Mouse (Mus musculus) intestine, postnatal 0 days (tissue): ENCODE measurements around the gene Snrpc. TPM values are rescaled to one million over a fixed set of nuclear protein-coding genes. Genes with fewer than 3 reads are reported as not detected.

Source experiments
- ATAC-seq: fragments of 200-750 bp; cut with Nextera tagmentation; 2 replicates; pipeline ENCODE4 v1.8.0; 2017; ENCODE audit warnings: mild to moderate bottlenecking, moderate TSS enrichment, moderate library complexity
- H3K27ac ChIP-seq: fragments of 300-500 bp; sonication (generic); 2 replicates; pipeline ENCODE4 v1.5.1; 2014; ENCODE audit warnings: mild to moderate bottlenecking, low read depth, low read length, moderate library complexity
- H3K27me3 ChIP-seq: fragments of 300-500 bp; sonication (generic); replicated peaks from 2 replicates; pipeline ENCODE4 v1.6.1; 2014; ENCODE audit warnings: low read length, mixed read lengths; ENCODE audit not compliant: control insufficient read depth, insufficient read depth
- H3K36me3 ChIP-seq: fragments of 300-500 bp; sonication (generic); 2 replicates; pipeline ENCODE4 v1.6.1; 2014; ENCODE audit warnings: mild to moderate bottlenecking, moderate library complexity; ENCODE audit not compliant: control insufficient read depth, insufficient read depth
- H3K4me1 ChIP-seq: fragments of 300-500 bp; sonication (generic); replicated peaks from 2 replicates; pipeline ENCODE4 v1.6.1; 2014; ENCODE audit warnings: antibody characterized with exemption, low read length, mixed read lengths; ENCODE audit not compliant: control insufficient read depth, insufficient read depth
- H3K4me2 ChIP-seq: fragments of 300-500 bp; sonication (generic); replicated peaks from 2 replicates; pipeline ENCODE4 v1.6.1; 2014; ENCODE audit warnings: low read depth, mild to moderate bottlenecking, moderate library complexity
- H3K4me3 ChIP-seq: fragments of 300-500 bp; sonication (generic); 2 replicates; pipeline ENCODE4 v1.5.1; 2014; ENCODE audit warnings: low read depth, low read length
- H3K9ac ChIP-seq: fragments of 300-500 bp; sonication (generic); 2 replicates; pipeline ENCODE4 v1.6.1; 2014; ENCODE audit warnings: mild to moderate bottlenecking, low read depth, low read length
- H3K9me3 ChIP-seq: fragments of 300-500 bp; sonication (generic); 2 replicates; pipeline ENCODE4 v1.6.1; 2016; ENCODE audit warnings: mixed run types; ENCODE audit not compliant: control insufficient read depth
- CTCF ChIP-seq: sonication (generic); IDR thresholded peaks from 2 replicates; pipeline ENCODE4 v1.5.1; 2016; ENCODE audit warnings: low read depth, mild to moderate bottlenecking, control low read depth, antibody characterized with exemption, moderate library complexity
- whole genome bisulfite sequencing: fragments of 180-500 bp; shearing (Covaris S2); extraction: QIAGEN DNeasy Blood & Tissue Kit; methylation state at CpG from one replicate; pipeline ENCODE4 v1.1.7; 2014; 5-methylcytosine and 5-hydroxymethylcytosine counted together
- polyA plus RNA-seq: library from polyadenylated mRNA; unstranded; fragments of >200 nt; fragmentation: Nextera tagmentation; extraction: Ambion mirVana; gene quantifications from 2 replicates; pipeline ENCODE4 v1.2.1, GENCODE M21; 2015

Snrpc gene
- polyA plus RNA-seq, 1 experiment from 2014 or later: 156 TPM

- no peaks in the 10 kb centered on the region for H3K9me3 ChIP-seq
- WGBS: 70% methylated on average over 4 of the region's 4 CpGs
- no peak overlapping the region for H3K27ac ChIP-seq
- no peak for ATAC-seq
- no peaks in the 10 kb centered on the region for H3K27me3 ChIP-seq
- H3K9ac ChIP-seq: no peak overlapping the region
- no peak overlapping the region for H3K4me2 ChIP-seq
- H3K4me1 ChIP-seq: peaks cover 10% of the 10 kb centered on the region
- peak; percentile 43 for TF ChIP-seq CTCF
- no peaks in the 10 kb centered on the region for H3K36me3 ChIP-seq
- H3K4me3 ChIP-seq: no peak overlapping the region
Measured at GRCm38 (mm10) chr17:27803752-27804151, 34.2 kb upstream of the Snrpc start.

- H3K4me2 ChIP-seq: no peak overlapping the region
- H3K27me3 ChIP-seq: no peaks in the 10 kb centered on the region
- H3K4me3 ChIP-seq: no peak overlapping the region
- H3K27ac ChIP-seq: no peak overlapping the region
- peaks cover 10% of the 10 kb centered on the region for H3K4me1 ChIP-seq
- no peak for ATAC-seq
- H3K9ac ChIP-seq: no peak overlapping the region
- no peaks in the 10 kb centered on the region for H3K9me3 ChIP-seq
- WGBS: 81% methylated on average over 7 of the region's 7 CpGs
- no peak for TF ChIP-seq CTCF
- H3K36me3 ChIP-seq: no peaks in the 10 kb centered on the region
Measured at GRCm38 (mm10) chr17:27804156-27804690, 33.7 kb upstream of the Snrpc start.

- no peak for ATAC-seq
- WGBS: 60% methylated on average over 10 of the region's 10 CpGs
- TF ChIP-seq CTCF: no peak
Measured at GRCm38 (mm10) chr17:27804803-27805770, 32.9 kb upstream of the Snrpc start.

GRCm38 (mm10) chr17:27807542-27808078 is 30.3 kb upstream of the Snrpc start:
- WGBS: 26% methylated on average over 2 of the region's 2 CpGs
- ATAC-seq: no peak
- Histone ChIP-seq H3K27me3 (no peaks in the 10 kb centered on the region), H3K9me3 (no peaks in the 10 kb centered on the region), H3K4me1 (peaks cover 10% of the 10 kb centered on the region), H3K9ac (no peak overlapping the region), H3K4me3 (no peak overlapping the region), H3K27ac (no peak overlapping the region), H3K36me3 (no peaks in the 10 kb centered on the region), H3K4me2 (no peak overlapping the region)
- no peak for TF ChIP-seq CTCF

More at GRCm38 (mm10) chr17:27804803-27805770, 32.9 kb upstream of the Snrpc start:
- Histone ChIP-seq H3K9ac (no peak overlapping the region), H3K27ac (no peak overlapping the region), H3K4me3 (no peak overlapping the region), H3K4me2 (no peak overlapping the region), H3K4me1 (peaks cover 10% of the 10 kb centered on the region), H3K27me3 (no peaks in the 10 kb centered on the region), H3K9me3 (no peaks in the 10 kb centered on the region), H3K36me3 (no peaks in the 10 kb centered on the region)

- H3K4me3 ChIP-seq: no peak overlapping the region
- H3K27ac ChIP-seq: peak overlapping the region; percentile 54; the same call in 1 of the 2 replicates
- peak overlapping the region; percentile 44 for H3K4me2 ChIP-seq
- H3K9me3 ChIP-seq: no peaks in the 10 kb centered on the region
- H3K4me1 ChIP-seq: no peaks in the 10 kb centered on the region
- no peak for TF ChIP-seq CTCF
- peak overlapping the region; percentile 26; the same call in 1 of the 2 replicates for H3K9ac ChIP-seq
- ATAC-seq: peak; percentile 65
- 38% methylated on average over 16 of the region's 16 CpGs for WGBS
- H3K36me3 ChIP-seq: no peaks in the 10 kb centered on the region
- no peaks in the 10 kb centered on the region for H3K27me3 ChIP-seq
Measured at GRCm38 (mm10) chr17:27810569-27811331, 27.2 kb upstream of the Snrpc start.

GRCm38 (mm10) chr17:27811980-27812379 is 26.0 kb upstream of the Snrpc start:
- Histone ChIP-seq H3K4me1 (no peaks in the 10 kb centered on the region), H3K36me3 (no peaks in the 10 kb centered on the region), H3K9ac (no peak overlapping the region), H3K4me3 (no peak overlapping the region), H3K27ac (peak overlapping the region; percentile 54; the same call in 1 of the 2 replicates), H3K9me3 (no peaks in the 10 kb centered on the region), H3K4me2 (0 out of 2 replicates have a peak overlapping the region, but pooled peaks have one; percentile 44), H3K27me3 (no peaks in the 10 kb centered on the region)
- TF ChIP-seq CTCF: no peak
- ATAC-seq: no peak
- WGBS: 32% methylated on average over 3 of the region's 3 CpGs
